Mouse (Mus musculus): ENCODE measurements at regions not wholly inside any gene's neighbourhood (a gene's known extent, or its start where the extent isn't known, plus 50 kb on each side); places are given as distances from the start of the nearest gene placed in this dataset.

DNA sequence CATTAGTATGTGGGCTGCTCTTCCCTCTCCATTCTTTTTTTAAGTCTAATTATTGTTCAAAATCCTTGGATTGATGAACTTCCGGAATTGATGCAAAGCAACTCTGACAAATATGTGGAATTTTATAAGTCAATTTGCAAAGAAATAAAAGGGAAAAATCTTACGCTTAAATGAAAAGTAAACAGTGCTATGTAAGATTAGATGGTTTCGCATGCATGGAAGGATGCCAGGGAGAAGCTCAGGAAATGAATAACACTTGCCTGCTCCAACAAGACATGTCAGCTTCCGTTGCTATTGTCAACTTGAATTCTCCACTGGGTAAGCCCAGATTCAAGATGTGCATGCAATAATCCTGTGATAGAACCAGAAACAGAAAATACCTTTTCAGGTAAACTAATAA, 357.2 kb upstream of the Actbl2 start:
- Histone ChIP-seq H3K9me3 (no peaks in the 10 kb centered on the region), H3K9ac (no peak overlapping the region), H3K36me3 (no peaks in the 10 kb centered on the region), H3K4me2 (no peak overlapping the region), H3K27me3 (replicated peaks) (no peaks in the 10 kb centered on the region), H3K27ac (no peak overlapping the region), H3K4me3 (replicated peaks) (no peak overlapping the region), H3K4me1 (0 out of 2 replicates have a peak, but pooled peaks cover 3% of the 10 kb centered on the region)
- WGBS, result 47% methylated on average over 4 of the region's 4 CpGs
- no peak for ATAC-seq (ENCODE audit: insufficient read depth, low FRiP score, low read depth)

GRCm38 (mm10) chr13:110902994-110903644, 351.7 kb upstream of the Actbl2 start:
- Histone ChIP-seq H3K27ac (peak overlapping the region; percentile 77), H3K36me3 (no peaks in the 10 kb centered on the region), H3K9ac (no peak overlapping the region), H3K4me2 (no peak overlapping the region), H3K4me3 (replicated peaks) (no peak overlapping the region), H3K4me1 (peaks cover 14% of the 10 kb centered on the region; the same call in 1 of the 2 replicates), H3K9me3 (no peaks in the 10 kb centered on the region), H3K27me3 (replicated peaks) (no peaks in the 10 kb centered on the region)
- 26% methylated on average over 7 of the region's 7 CpGs for WGBS
- ATAC-seq (ENCODE audit: insufficient read depth, low FRiP score, low read depth), result peak; percentile 80; the same call in 1 of the 2 replicates

- Histone ChIP-seq H3K36me3 (no peaks in the 10 kb centered on the region), H3K9ac (no peak overlapping the region), H3K27ac (no peak overlapping the region), H3K27me3 (replicated peaks) (no peaks in the 10 kb centered on the region), H3K4me2 (no peak overlapping the region), H3K4me1 (peaks cover 14% of the 10 kb centered on the region; the same call in 1 of the 2 replicates), H3K9me3 (no peaks in the 10 kb centered on the region), H3K4me3 (replicated peaks) (no peak overlapping the region)
- WGBS, result 38% methylated on average over 6 of the region's 6 CpGs
- 0 out of 2 replicates have a peak, but pooled peaks have one; percentile 47 for ATAC-seq (ENCODE audit: insufficient read depth, low FRiP score, low read depth)
Measured at GRCm38 (mm10) chr13:110907319-110907955, 347.4 kb upstream of the Actbl2 start.

GRCm38 (mm10) chr13:110911866-110912265, 342.9 kb upstream of the Actbl2 start:
- Histone ChIP-seq H3K9me3 (no peaks in the 10 kb centered on the region), H3K27ac (no peak overlapping the region), H3K36me3 (no peaks in the 10 kb centered on the region), H3K4me3 (replicated peaks) (no peak overlapping the region), H3K9ac (no peak overlapping the region), H3K27me3 (replicated peaks) (no peaks in the 10 kb centered on the region), H3K4me1 (no peaks in the 10 kb centered on the region), H3K4me2 (no peak overlapping the region)
- ATAC-seq (ENCODE audit: insufficient read depth, low FRiP score, low read depth), result no peak
- WGBS, result 71% methylated on average over 7 of the region's 7 CpGs

GRCm38 (mm10) chr13:110913177-110913576, 341.6 kb upstream of the Actbl2 start:
- no peak for ATAC-seq (ENCODE audit: insufficient read depth, low FRiP score, low read depth)
- no peak overlapping the region for H3K4me3 ChIP-seq (replicated peaks)
- H3K9ac ChIP-seq, result no peak overlapping the region
- H3K4me2 ChIP-seq, result no peak overlapping the region
- 72% methylated on average over 4 of the region's 4 CpGs for WGBS
- no peaks in the 10 kb centered on the region for H3K27me3 ChIP-seq (replicated peaks)
- no peaks in the 10 kb centered on the region for H3K4me1 ChIP-seq
- no peaks in the 10 kb centered on the region for H3K9me3 ChIP-seq
- no peak overlapping the region for H3K27ac ChIP-seq
- no peaks in the 10 kb centered on the region for H3K36me3 ChIP-seq

- Histone ChIP-seq H3K9me3 (no peaks in the 10 kb centered on the region), H3K27ac (no peak overlapping the region), H3K4me1 (no peaks in the 10 kb centered on the region), H3K27me3 (replicated peaks) (no peaks in the 10 kb centered on the region), H3K36me3 (no peaks in the 10 kb centered on the region), H3K9ac (no peak overlapping the region), H3K4me2 (no peak overlapping the region), H3K4me3 (replicated peaks) (no peak overlapping the region)
- ATAC-seq (ENCODE audit: insufficient read depth, low FRiP score, low read depth), result no peak
- 69% methylated on average over 5 of the region's 5 CpGs for WGBS
Measured at GRCm38 (mm10) chr13:110913687-110914086, 341.1 kb upstream of the Actbl2 start.

DNA sequence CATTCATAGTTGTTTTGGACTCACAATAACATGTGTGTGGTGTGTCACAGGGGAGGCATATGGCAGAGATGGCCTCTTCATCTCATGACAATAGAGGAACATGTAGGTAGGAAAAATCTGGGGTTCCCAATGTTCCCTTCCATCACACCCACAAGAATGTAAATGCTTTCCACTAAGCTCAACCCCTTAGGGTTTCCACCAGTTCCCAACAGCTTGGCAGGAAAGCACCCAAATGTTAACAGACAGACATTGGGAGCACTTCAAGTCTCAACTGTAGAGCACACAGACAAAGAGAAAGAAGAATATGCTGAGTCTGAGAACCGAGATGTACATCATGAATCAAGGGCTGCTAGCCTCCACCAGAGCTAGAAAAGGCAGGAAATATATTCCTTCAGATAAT, 339.7 kb upstream of the Actbl2 start:
- Histone ChIP-seq H3K4me3 (replicated peaks) (no peak overlapping the region), H3K9ac (no peak overlapping the region), H3K4me2 (no peak overlapping the region), H3K9me3 (no peaks in the 10 kb centered on the region), H3K27me3 (replicated peaks) (no peaks in the 10 kb centered on the region), H3K27ac (no peak overlapping the region), H3K4me1 (no peaks in the 10 kb centered on the region), H3K36me3 (no peaks in the 10 kb centered on the region)
- WGBS, result 73% methylated on average over 1 of the region's 1 CpGs
- ATAC-seq (ENCODE audit: insufficient read depth, low FRiP score, low read depth), result no peak

- no peak for ATAC-seq (ENCODE audit: insufficient read depth, low FRiP score, low read depth)
- H3K4me2 ChIP-seq, result no peak overlapping the region
- H3K4me1 ChIP-seq, result no peaks in the 10 kb centered on the region
- no peaks in the 10 kb centered on the region for H3K36me3 ChIP-seq
- no peak overlapping the region for H3K9ac ChIP-seq
- 94% methylated on average over 5 of the region's 5 CpGs for WGBS
- H3K9me3 ChIP-seq, result no peaks in the 10 kb centered on the region
- no peak overlapping the region for H3K4me3 ChIP-seq (replicated peaks)
- H3K27me3 ChIP-seq (replicated peaks), result no peaks in the 10 kb centered on the region
- H3K27ac ChIP-seq, result no peak overlapping the region
Measured at GRCm38 (mm10) chr13:110923936-110924335, 330.9 kb upstream of the Actbl2 start.

DNA sequence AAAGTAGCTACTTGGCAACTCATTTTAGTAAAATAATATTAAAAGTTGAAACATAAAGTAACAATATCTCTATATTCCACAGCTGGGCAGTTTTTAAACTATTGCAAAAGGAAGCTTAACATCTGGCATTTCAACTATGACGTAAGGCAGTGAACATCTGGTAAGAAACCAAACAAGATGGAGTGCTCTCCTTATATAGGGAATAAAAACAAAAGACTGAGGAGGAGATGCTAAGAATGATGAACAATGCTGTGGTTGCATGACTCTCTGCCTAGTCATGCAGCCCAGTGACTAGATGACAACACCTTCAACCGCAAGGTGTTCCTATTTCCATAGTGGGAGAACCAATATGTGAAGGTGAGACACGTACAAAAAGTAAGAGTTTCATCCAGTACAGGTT, 329.9 kb upstream of the Actbl2 start:
- Histone ChIP-seq H3K4me1 (no peaks in the 10 kb centered on the region), H3K4me3 (replicated peaks) (no peak overlapping the region), H3K27me3 (replicated peaks) (no peaks in the 10 kb centered on the region), H3K9me3 (no peaks in the 10 kb centered on the region), H3K9ac (no peak overlapping the region), H3K36me3 (no peaks in the 10 kb centered on the region), H3K27ac (no peak overlapping the region), H3K4me2 (no peak overlapping the region)
- WGBS, result 76% methylated on average over 3 of the region's 3 CpGs
- no peak for ATAC-seq (ENCODE audit: insufficient read depth, low FRiP score, low read depth)

DNA sequence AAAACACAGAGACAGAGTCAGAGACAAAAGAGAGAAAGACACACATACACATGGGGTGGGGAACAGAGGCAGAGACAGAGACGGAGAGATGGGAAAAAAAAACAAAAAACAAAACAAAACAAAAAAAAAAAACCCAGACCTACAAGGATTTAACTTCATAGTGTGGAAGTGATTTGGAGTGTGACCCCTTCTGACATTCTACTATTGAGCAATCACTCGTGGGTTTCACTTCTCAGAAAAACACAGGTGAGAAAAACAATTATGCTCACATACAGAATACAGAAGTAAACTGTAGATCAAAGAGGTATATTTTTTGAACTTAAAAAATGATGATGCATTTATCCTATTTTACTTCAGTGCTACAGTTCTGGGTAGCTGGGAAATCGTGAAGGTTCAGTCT, 326.7 kb upstream of the Actbl2 start:
- H3K9me3 ChIP-seq, result no peaks in the 10 kb centered on the region
- H3K36me3 ChIP-seq, result no peaks in the 10 kb centered on the region
- H3K4me1 ChIP-seq, result no peaks in the 10 kb centered on the region
- no peak overlapping the region for H3K4me3 ChIP-seq (replicated peaks)
- no peaks in the 10 kb centered on the region for H3K27me3 ChIP-seq (replicated peaks)
- ATAC-seq (ENCODE audit: insufficient read depth, low FRiP score, low read depth), result no peak
- WGBS, result 64% methylated on average over 3 of the region's 3 CpGs
- no peak overlapping the region for H3K4me2 ChIP-seq
- H3K9ac ChIP-seq, result no peak overlapping the region
- no peak overlapping the region for H3K27ac ChIP-seq

GRCm38 (mm10) chr13:110928894-110929293, 325.9 kb upstream of the Actbl2 start:
- no peaks in the 10 kb centered on the region for H3K27me3 ChIP-seq (replicated peaks)
- H3K27ac ChIP-seq, result no peak overlapping the region
- ATAC-seq (ENCODE audit: insufficient read depth, low FRiP score, low read depth), result no peak
- H3K9me3 ChIP-seq, result no peaks in the 10 kb centered on the region
- no peak overlapping the region for H3K9ac ChIP-seq
- H3K4me2 ChIP-seq, result no peak overlapping the region
- H3K4me3 ChIP-seq (replicated peaks), result no peak overlapping the region
- WGBS, result 77% methylated on average over 3 of the region's 3 CpGs
- no peaks in the 10 kb centered on the region for H3K36me3 ChIP-seq
- H3K4me1 ChIP-seq, result no peaks in the 10 kb centered on the region

GRCm38 (mm10) chr13:110929579-110929978, 325.2 kb upstream of the Actbl2 start:
- H3K36me3 ChIP-seq, result no peaks in the 10 kb centered on the region
- no peak overlapping the region for H3K9ac ChIP-seq
- ATAC-seq (ENCODE audit: insufficient read depth, low FRiP score, low read depth), result no peak; the same call in 1 of the 2 replicates
- 79% methylated on average over 1 of the region's 1 CpGs for WGBS
- H3K27ac ChIP-seq, result no peak overlapping the region
- H3K4me3 ChIP-seq (replicated peaks), result no peak overlapping the region
- H3K4me1 ChIP-seq, result no peaks in the 10 kb centered on the region
- H3K27me3 ChIP-seq (replicated peaks), result no peaks in the 10 kb centered on the region
- no peak overlapping the region for H3K4me2 ChIP-seq
- no peaks in the 10 kb centered on the region for H3K9me3 ChIP-seq
